Mouse (Mus musculus) retina, postnatal 1 day (tissue): ENCODE data around the gene Kcnk5.

Experiments
- DNase-seq: peaks from one replicate; pipeline ENCODE4 v3.0.0-alpha.2; 2012

Kcnk5 gene

GRCm38 (mm10) chr14:20181466-20181921, at the start of gene Kcnk5:
Gene Kcnk5, minus strand, starts transcription at chr14:20181809.
- peak; percentile 89 for DNase-seq

- no peak for DNase-seq
Measured at GRCm38 (mm10) chr14:20230063-20230491, 48.5 kb upstream of the Kcnk5 start.

GRCm38 (mm10) chr14:20229437-20229836, 47.8 kb upstream of the Kcnk5 start:
- DNase-seq: no peak

GRCm38 (mm10) chr14:20228336-20228735, 46.7 kb upstream of the Kcnk5 start:
- DNase-seq: no peak

GRCm38 (mm10) chr14:20226982-20227381, 45.4 kb upstream of the Kcnk5 start:
- DNase-seq: no peak

- no peak for DNase-seq
Measured at GRCm38 (mm10) chr14:20226488-20226887, 44.9 kb upstream of the Kcnk5 start.

- DNase-seq: peak; percentile 53
Measured at GRCm38 (mm10) chr14:20225525-20225924, 43.9 kb upstream of the Kcnk5 start.

GRCm38 (mm10) chr14:20224576-20225218, 43.1 kb upstream of the Kcnk5 start:
- no peak for DNase-seq

- DNase-seq: peak; percentile 37
Measured at GRCm38 (mm10) chr14:20224163-20224562, 42.6 kb upstream of the Kcnk5 start.

- no peak for DNase-seq
Measured at GRCm38 (mm10) chr14:20223253-20223652, 41.6 kb upstream of the Kcnk5 start.

GRCm38 (mm10) chr14:20221083-20221482, 39.5 kb upstream of the Kcnk5 start:
- DNase-seq: no peak

GRCm38 (mm10) chr14:20219849-20220248, 38.2 kb upstream of the Kcnk5 start:
- no peak for DNase-seq

GRCm38 (mm10) chr14:20217299-20217864, 35.8 kb upstream of the Kcnk5 start:
- no peak for DNase-seq

- no peak for DNase-seq
Measured at GRCm38 (mm10) chr14:20216561-20217298, 35.1 kb upstream of the Kcnk5 start.

GRCm38 (mm10) chr14:20215826-20216225, 34.2 kb upstream of the Kcnk5 start:
- DNase-seq: no peak

- no peak for DNase-seq
Measured at GRCm38 (mm10) chr14:20214125-20214524, 32.5 kb upstream of the Kcnk5 start.

- DNase-seq: no peak
Measured at GRCm38 (mm10) chr14:20211754-20212601, 30.4 kb upstream of the Kcnk5 start.

GRCm38 (mm10) chr14:20209926-20210325, 28.3 kb upstream of the Kcnk5 start:
- no peak for DNase-seq

- peak; percentile 56 for DNase-seq
Measured at GRCm38 (mm10) chr14:20208435-20208834, 26.8 kb upstream of the Kcnk5 start.

GRCm38 (mm10) chr14:20205747-20206146, 24.1 kb upstream of the Kcnk5 start:
- no peak for DNase-seq

GRCm38 (mm10) chr14:20203301-20203700, 21.7 kb upstream of the Kcnk5 start:
- peak; percentile 53 for DNase-seq

GRCm38 (mm10) chr14:20202655-20203181, 21.1 kb upstream of the Kcnk5 start:
- DNase-seq: no peak
